Mouse (Mus musculus) gastrocnemius, adult 18-20 months (tissue): ENCODE measurements at regions not wholly inside any gene's neighbourhood (a gene's known extent, or its start where the extent isn't known, plus 50 kb on each side); places are given as distances from the start of the nearest gene placed in this dataset.

Experiments used
- DNase-seq: peaks from one replicate; pipeline ENCODE4 v3.0.0; 2021; ENCODE audit warnings: low spot score

DNA sequence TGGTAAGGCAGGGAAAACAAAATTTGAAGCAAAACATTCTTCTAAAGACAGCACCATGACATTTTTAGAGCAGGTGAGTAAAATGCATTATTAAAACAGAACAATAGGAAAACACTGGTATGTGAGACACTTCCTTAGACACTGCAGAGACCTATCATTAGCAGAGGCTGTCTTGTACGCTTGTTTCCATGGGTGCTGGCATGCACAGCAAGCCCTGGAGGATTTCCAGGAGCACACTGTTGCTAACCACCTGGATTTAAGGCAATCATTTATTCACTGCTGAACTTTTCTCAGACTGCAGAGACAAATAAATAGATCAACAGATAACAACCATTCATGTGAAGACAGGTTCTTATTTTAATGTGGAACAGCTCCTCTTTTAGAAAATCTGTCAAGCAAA is 127.7 kb downstream of the Pros1 start:
- DNase-seq, result no peak

DNA sequence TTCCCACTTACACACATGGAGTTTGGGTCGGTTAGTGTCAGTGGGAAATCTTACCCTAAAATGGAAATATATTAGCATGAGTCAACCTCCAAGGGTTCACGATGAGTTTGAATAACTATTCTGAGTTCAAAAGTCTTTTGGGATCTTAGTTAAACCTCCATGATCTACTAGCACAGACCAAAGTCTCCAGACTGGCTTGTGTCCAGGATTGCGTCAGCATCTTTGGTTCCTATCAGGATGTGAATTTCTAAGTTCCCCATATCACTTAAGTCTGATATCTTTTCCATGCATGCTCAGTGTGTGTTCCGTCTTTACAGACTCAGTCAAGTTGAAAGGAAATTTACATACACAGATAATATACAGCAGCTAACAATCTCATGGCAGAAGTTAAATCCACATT is 128.5 kb downstream of the Pros1 start:
- no peak for DNase-seq

DNA sequence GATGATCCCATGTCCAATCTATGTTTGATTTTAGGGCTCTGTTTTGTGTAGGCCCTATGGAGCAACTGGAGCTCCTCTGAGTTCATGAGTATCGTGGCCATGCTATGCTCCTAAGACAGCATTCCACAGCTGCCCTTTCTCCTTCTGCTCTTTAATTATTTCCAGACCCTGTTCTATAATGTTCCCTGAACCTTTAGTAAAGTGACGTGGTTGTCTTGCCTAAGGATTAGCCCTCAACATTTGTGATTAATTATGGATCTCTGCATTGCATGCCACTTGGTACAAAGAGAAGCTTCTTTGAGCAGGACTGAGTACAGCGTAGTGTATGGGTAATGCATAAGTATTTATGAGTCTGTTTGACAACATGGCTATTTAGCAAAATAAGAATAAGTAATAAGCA is 141.4 kb downstream of the Pros1 start:
- no peak for DNase-seq

DNA sequence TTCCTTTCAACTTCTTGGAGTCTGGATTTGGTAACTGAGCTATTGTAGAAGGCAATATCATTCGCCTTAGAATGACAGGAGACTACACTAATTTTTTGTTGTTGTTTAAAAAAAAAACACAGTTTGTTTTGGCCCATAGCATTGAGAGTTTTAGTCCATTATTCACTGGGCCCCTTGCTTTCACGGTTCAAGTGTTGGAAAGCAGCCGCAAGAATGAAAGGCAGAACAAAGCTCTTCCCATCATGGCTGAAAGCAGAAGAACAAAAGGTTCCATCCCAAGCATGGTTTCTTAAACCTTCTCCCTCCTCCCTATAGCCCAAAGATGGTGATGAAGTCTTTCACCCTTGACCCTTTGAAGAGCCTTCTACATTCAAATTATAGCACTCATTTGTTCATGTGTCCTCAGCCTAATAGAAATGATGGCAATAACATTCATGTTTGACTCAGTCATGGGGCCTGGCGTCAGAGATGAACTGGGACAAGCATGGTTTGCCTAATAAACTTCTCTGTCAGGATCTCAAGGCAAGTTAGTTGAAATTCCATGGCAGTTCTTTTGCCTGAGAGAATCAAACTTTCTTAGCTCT is 157.1 kb downstream of the Pros1 start:
- DNase-seq, result no peak

DNA sequence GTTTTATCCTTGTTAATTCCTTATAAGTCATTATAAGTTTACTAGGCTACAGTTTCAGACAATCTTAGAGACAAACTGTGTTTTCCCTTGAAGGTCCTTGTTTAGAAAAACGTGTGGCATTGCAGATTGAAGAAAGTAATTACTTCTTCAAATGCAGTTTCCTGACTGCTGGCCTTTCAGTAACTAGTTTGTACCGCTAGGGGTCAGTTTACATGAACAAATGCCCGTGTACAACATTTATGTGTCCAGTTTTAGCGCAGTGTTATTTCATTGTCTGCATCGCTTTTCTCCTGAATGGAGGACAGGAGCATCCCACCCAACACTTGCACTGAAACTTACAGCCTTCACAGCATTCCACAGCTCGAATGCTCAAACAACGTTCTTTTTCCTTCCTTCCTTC is 160.3 kb downstream of the Pros1 start:
- no peak for DNase-seq

DNA sequence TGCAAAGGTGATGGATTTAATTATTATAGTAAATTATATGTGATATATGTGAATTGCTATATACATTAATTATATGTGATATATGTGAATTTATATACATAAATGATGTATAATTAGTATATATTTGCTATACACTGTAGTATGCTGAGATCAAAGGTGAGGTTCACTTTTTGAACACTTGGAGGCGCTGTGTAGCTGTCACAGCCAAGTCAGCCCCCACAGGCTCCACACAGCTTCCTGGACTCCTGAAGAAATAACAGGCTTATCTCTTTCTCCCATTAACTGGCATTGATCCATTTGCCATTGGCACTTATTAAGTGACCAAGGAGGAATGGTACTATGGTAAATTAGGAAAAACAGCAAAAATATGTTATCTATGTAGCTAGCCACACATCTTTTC is 162.0 kb downstream of the Pros1 start:
- no peak for DNase-seq

- DNase-seq, result no peak
These were observed 162.6 kb downstream of the Pros1 start for GRCm38 (mm10) chr16:63016658-63017057.

DNA sequence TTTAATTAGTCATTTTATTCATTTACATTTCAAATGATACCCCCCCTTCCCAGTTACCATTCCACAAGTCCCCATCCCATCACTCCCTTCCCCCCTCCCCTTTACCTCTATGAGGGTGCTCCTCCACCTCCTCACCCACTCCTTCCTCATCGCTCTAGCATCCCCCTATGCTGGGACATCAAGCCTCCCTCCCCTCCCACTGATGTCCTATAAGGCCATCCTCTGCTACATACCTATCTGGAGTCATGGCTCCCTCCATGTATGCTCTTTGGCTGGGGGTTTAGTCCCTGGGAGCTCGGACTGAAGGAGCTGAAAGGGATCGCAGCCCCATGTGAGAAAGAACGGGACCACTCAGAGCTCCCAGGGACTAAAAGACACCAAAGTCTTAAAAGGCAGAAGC is 176.3 kb downstream of the Pros1 start:
- no peak for DNase-seq

DNA sequence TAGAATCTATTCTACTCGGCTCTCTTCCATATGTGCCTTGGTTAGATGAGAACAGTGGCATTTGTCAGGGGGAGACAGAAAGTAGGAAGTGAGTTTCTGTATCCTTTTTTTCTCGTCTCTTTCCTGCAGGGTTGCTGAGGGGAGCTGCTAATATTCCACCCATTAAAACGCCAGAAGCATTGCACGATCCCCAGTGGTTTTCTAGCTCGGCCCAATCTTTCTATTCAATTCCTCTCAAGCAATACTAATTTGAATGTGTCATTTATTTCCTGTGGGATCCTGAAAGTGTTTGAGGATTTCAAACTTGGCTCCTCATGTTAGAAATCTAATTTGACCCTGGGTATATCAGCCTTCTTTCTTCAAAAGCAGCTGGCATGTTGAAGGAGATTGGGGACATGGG is 176.9 kb downstream of the Pros1 start:
- no peak for DNase-seq

DNA sequence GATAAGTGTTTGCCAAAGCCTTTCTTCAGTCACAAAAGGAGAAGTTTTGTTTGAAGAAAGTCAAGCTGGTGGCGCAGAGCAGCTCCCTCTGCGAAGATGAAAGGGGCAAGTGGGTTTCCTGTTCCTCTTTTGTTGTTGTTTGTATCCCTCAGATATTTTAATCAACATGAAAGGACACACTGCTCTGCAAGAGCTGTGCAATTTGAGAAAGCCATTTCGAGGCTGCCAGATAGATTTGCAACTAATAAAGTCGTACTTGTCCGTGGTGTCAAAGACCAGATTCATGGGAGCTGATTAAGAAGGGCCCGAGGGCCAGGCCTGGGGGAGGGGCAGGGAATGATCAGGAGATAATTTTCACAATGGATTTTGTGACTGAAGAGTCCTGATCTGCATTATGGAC is 177.7 kb downstream of the Pros1 start:
- DNase-seq, result no peak

GRCm38 (mm10) chr16:63049100-63049499 is 195.0 kb downstream of the Pros1 start:
- no peak for DNase-seq

GRCm38 (mm10) chr16:63062883-63063282 is 208.8 kb downstream of the Pros1 start:
- DNase-seq, result no peak

DNA sequence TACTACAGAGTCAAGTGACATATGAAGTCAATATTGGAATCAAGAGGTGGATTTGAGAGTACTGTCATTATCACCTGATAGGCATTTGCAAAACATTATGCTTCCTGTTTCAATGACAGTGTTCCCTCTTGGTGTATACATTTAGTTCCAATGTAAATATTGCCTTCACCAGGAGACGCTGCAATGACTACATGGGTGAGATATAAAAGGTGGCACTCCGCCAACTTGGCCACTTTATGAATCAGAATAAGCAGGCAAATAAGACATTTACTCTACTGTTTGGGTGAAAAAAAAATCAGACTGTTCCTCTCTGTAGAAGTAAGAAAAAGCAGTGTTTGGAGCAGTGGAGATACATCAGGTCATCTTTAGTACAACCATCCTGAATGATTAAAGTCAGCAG is 215.9 kb downstream of the Pros1 start:
- no peak for DNase-seq

- no peak for DNase-seq
These were observed 221.7 kb downstream of the Pros1 start for GRCm38 (mm10) chr16:63075814-63076213.

DNA sequence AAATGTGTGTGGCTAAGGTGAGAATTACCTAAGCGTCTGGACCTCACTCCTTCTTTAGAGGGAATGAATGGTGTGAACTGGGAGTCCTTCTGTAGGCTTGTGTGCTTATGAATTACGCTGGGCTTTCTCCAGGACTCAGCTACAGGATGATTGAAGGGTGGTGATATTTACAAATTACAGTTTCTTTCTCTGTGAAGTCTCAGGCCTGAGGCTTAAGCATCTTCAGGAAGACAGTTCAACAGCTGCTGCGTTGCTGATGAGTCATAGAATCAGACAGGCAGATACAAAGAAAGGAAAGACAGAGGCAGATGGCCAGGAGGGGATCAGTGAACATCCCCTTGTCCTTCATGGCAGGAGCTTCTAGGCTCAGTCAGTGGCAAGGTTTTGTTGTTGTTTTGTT is 227.3 kb downstream of the Pros1 start:
- DNase-seq, result no peak

DNA sequence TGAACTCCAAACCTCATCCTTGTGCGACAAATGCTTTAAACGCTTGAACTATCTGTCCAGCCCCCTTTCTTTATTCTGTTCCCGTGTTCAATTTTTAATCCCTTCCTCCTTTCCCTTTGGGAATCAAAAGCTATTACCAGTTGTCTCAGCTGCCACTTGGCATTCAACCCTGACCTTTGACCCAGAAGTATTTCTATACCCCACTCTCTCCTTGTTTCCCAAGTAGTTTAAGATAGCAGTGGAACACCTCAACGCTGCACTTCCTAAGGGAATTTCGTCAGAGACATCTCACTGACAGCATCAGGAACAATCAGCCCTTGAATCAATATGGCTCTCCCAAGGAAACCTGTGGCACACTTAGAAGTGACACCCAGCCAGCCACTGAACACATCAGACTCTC is 229.1 kb downstream of the Pros1 start:
- no peak for DNase-seq

- no peak for DNase-seq
These were observed 230.1 kb downstream of the Pros1 start for GRCm38 (mm10) chr16:63084021-63084756.

GRCm38 (mm10) chr16:63086086-63086796 is 232.1 kb downstream of the Pros1 start:
- no peak for DNase-seq

- DNase-seq, result no peak
These were observed 237.6 kb downstream of the Pros1 start for GRCm38 (mm10) chr16:63091471-63092300.

DNA sequence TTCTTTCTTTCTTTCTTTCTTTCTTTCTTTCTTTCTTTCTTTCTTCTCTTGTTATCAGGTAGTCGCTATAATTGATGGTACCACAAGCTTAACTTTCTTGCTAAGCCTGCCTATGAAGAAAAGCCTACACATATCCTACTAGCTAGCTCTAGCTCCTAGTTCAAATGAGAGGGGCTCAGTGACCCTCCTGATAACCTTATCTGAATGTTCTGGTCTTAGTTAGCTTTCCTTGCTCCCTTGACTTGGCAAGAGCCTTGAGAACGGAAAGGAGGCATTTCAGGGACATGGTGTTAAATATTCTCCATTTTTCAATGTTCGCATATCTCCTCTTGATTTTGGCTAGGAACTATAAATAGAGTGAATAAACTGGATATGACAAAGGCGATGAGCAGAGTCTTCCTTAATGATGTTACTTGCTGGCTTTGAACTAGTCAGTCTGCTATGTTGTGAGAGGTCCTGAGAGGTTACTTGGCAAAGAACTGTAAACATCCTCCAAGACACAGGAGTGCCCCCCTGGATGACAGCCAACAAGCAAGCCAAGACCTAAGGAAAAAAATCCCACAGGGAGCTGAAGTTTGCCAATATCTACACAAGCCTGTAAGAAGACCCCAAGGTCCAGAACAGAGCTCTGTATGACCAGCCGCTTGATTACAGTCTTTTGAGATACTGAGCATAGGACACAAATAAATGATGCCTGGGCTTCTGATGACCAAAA is 240.2 kb downstream of the Pros1 start:
- no peak for DNase-seq

DNA sequence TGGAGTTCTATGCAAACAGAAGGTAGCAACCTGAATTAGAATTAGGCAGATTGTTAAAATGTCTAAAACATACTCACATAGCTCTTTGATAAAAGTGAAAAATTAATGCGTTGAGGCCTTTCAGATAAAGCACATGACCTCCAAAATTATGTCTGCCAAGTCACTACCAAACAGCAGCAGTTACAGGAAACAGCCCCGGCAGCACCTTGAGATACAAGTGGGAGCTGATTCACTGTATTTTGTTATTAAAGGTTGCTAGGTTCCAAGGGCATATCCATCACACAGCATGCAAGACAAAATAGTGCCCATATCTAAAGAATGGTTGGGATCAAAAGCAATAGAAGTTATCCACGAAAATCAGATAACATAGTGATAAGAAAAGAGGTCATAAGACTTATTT is 248.3 kb downstream of the Pros1 start:
- DNase-seq, result no peak
